Mouse (Mus musculus) liver, embryonic 14.5 days (tissue): ENCODE measurements around the gene Slc25a41. TPM values are rescaled to one million over a fixed set of nuclear protein-coding genes. Genes with fewer than 3 reads are reported as not detected.
"Not testable (repeated sequence)": the region's sequence is repeated elsewhere in the genome, so short reads cannot be mapped to it uniquely, and the experiment has no call there.

Experiments used
- ATAC-seq: fragments of 200-750 bp; cut with Nextera tagmentation; 2 replicates; pipeline ENCODE4 v1.8.0; 2017; ENCODE audit warnings: moderate number of reproducible peaks, mild to moderate bottlenecking, moderate library complexity; ENCODE audit not compliant: insufficient read depth
- DNase-seq, 3 experiments: peaks; one replicate each; pipeline ENCODE4 v3.0.0-alpha.2; 2012 to 2013; ENCODE audit warnings: low read depth in 3 of 3, low spot score in 3 of 3
- H3K27ac ChIP-seq: fragments of 300-500 bp; sonication (generic); 2 replicates; pipeline ENCODE4 v1.5.1; 2014; ENCODE audit warnings: moderate library complexity, mild to moderate bottlenecking, control low read depth, inconsistent platforms
- H3K27me3 ChIP-seq: fragments of 300-500 bp; sonication (generic); 2 replicates; pipeline ENCODE4 v1.6.1; 2014; ENCODE audit warnings: mild to moderate bottlenecking, low read length, moderate library complexity; ENCODE audit not compliant: control insufficient read depth, insufficient read depth
- H3K36me3 ChIP-seq: fragments of 300-500 bp; sonication (generic); replicated peaks from 2 replicates; pipeline ENCODE4 v1.6.1; 2014; ENCODE audit warnings: low read depth; ENCODE audit not compliant: control insufficient read depth, insufficient read depth
- H3K4me1 ChIP-seq, 2 experiments: fragments of 200-500 bp in 1 of 2; fragments of 300-500 bp in 1 of 2; sonication (generic) in 1 of 2; replicated peaks; 2 replicates each; pipeline ENCODE4 v1.6.1; 2012 to 2014; ENCODE audit warnings: antibody characterized with exemption in 1 of 2, inconsistent platforms in 1 of 2, low read length in 1 of 2; ENCODE audit not compliant: control insufficient read depth in 2 of 2, insufficient read depth in 2 of 2
- H3K4me2 ChIP-seq: fragments of 300-500 bp; sonication (generic); 2 replicates; pipeline ENCODE4 v1.6.1; 2014; ENCODE audit warnings: low read depth, mild to moderate bottlenecking, control low read depth, moderate library complexity
- H3K4me3 ChIP-seq, 2 experiments: fragments of 200-500 bp in 1 of 2; fragments of 300-500 bp in 1 of 2; sonication (generic) in 1 of 2; 2 replicates each; pipeline ENCODE4 v1.5.1; 2012 to 2014; ENCODE audit warnings: low read depth in 2 of 2, low read length in 2 of 2, mild to moderate bottlenecking in 2 of 2, control low read depth in 1 of 2, inconsistent platforms in 1 of 2, moderate library complexity in 1 of 2; ENCODE audit not compliant: insufficient read depth in 1 of 2
- H3K9ac ChIP-seq: fragments of 300-500 bp; sonication (generic); replicated peaks from 2 replicates; pipeline ENCODE4 v1.6.1; 2014; ENCODE audit warnings: mild to moderate bottlenecking, control low read depth, moderate library complexity
- H3K9me3 ChIP-seq: fragments of 300-500 bp; sonication (generic); 2 replicates; pipeline ENCODE4 v1.6.1; 2016; ENCODE audit warnings: low read length, mixed read lengths; ENCODE audit not compliant: control insufficient read depth
- CTCF ChIP-seq: IDR thresholded peaks from 2 replicates; pipeline ENCODE4 v1.5.1; 2016; ENCODE audit warnings: antibody characterized with exemption, low read depth, control low read depth
- EP300 ChIP-seq: IDR thresholded peaks from 2 replicates; pipeline ENCODE4 v1.6.1; 2016; ENCODE audit warnings: antibody characterized with exemption, low read depth
- WGBS: fragments of 180-500 bp; shearing (Covaris S2); extraction: QIAGEN DNeasy Blood & Tissue Kit; methylation state at CpG from one replicate; pipeline ENCODE4 v1.1.7; 2014; ENCODE audit not compliant: insufficient replicate concordance; 5-methylcytosine and 5-hydroxymethylcytosine counted together
- polyA plus RNA-seq, 2 experiments: library from polyadenylated mRNA; depleted of rRNA in 1 of 2; stranded (reverse) in 1 of 2; unstranded in 1 of 2; fragments of >200 nt; fragmentation: Nextera tagmentation in 1 of 2; extraction: Ambion mirVana in 1 of 2; gene quantifications; 2 replicates each; pipeline versions ENCODE4 v1.2.1 to v1.2.3; 2012 to 2014

Slc25a41 gene
- polyA plus RNA-seq, 2 experiments, result not detected

DNA sequence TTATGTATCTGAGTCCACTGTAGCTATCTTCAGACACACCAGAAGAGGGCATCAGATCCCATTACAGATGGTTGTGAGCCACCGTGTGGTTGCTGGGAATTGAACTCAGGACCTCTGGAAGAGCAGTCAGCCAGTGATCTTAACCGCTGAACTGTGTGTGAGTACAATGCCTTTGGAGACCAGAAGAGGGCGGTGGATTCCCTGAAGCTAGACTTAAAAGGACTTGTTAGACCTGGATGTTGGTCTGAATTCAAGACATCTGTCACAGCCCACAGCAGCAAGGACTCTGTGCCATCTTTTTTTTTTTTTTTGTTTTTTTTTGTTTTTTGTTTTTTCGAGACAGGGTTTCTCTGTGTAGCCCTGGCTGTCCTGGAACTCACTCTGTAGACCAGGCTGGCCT is 10.2 kb upstream of the Slc25a41 start:
- WGBS, result 52% methylated on average over 4 of the region's 4 CpGs
- not testable (repeated sequence) for ATAC-seq

GRCm38 (mm10) chr17:57048816-57049215 is 7.4 kb upstream of the Slc25a41 start:
- ATAC-seq, result no peak
- H3K4me2 ChIP-seq, result no peak overlapping the region
- H3K27me3 ChIP-seq, result no peaks in the 10 kb centered on the region
- no peaks in the 10 kb centered on the region for H3K36me3 ChIP-seq
- no peak overlapping the region for H3K27ac ChIP-seq
- H3K9ac ChIP-seq, result no peak overlapping the region
- TF ChIP-seq EP300 (no peak), CTCF (no peak)
- no peaks in the 10 kb centered on the region for H3K9me3 ChIP-seq
- no peak for DNase-seq
- H3K4me1 ChIP-seq, result no peaks in the 10 kb centered on the region
- no peak overlapping the region for H3K4me3 ChIP-seq
- 70% methylated on average over 3 of the region's 3 CpGs for WGBS

More for the DNA sequence above, 10.2 kb upstream of the Slc25a41 start:
- H3K9ac ChIP-seq, H3K4me1 ChIP-seq, H3K9me3 ChIP-seq, H3K4me2 ChIP-seq, H3K36me3 ChIP-seq, H3K4me3 ChIP-seq, DNase-seq, H3K27ac ChIP-seq, H3K27me3 ChIP-seq: not testable (repeated sequence)
- peak; percentile 50 for TF ChIP-seq CTCF

GRCm38 (mm10) chr17:57047406-57047805 is 6.0 kb upstream of the Slc25a41 start:
- WGBS, result 38% methylated on average over 5 of the region's 5 CpGs
- ATAC-seq, result no peak

DNA sequence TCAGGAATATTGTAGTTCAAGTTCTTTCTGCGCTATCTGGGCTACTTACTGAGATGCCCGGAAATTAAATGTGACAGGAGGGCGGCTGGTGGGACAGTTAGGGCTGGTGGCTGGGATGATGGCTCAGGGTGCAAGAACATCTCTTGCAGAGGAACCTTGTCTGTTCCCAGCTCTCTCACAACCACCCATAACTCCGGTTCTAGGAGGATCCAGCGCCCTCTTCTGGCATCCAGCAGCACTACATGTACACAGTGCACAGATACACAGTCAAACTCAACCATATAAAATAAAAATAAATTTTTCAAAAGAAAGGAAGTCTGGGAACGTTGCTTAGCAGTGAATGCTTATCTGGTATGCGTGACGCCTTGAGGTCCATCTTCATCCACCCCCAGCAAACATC is 2.5 kb downstream of the Slc25a41 start:
- peak; percentile 61 for TF ChIP-seq CTCF
- TF ChIP-seq EP300, result no peak
- no peak for ATAC-seq
- no peak overlapping the region for H3K4me2 ChIP-seq
- no peaks in the 10 kb centered on the region for H3K27me3 ChIP-seq
- no peaks in the 10 kb centered on the region for H3K9me3 ChIP-seq
- no peak overlapping the region for H3K4me3 ChIP-seq
- H3K36me3 ChIP-seq, result no peaks in the 10 kb centered on the region
- no peak overlapping the region for H3K27ac ChIP-seq
- DNase-seq, result no peak
- H3K9ac ChIP-seq, result no peak overlapping the region
- H3K4me1 ChIP-seq, result no peaks in the 10 kb centered on the region
- WGBS, result 29% methylated on average over 8 of the region's 8 CpGs

More at GRCm38 (mm10) chr17:57047406-57047805, 6.0 kb upstream of the Slc25a41 start:
- no peak overlapping the region for H3K27ac ChIP-seq
- H3K4me3 ChIP-seq, result no peak overlapping the region
- H3K9ac ChIP-seq, result no peak overlapping the region
- no peaks in the 10 kb centered on the region for H3K9me3 ChIP-seq
- no peak overlapping the region for H3K4me2 ChIP-seq
- no peak for DNase-seq
- no peaks in the 10 kb centered on the region for H3K36me3 ChIP-seq
- TF ChIP-seq CTCF, result no peak
- TF ChIP-seq EP300, result no peak
- H3K4me1 ChIP-seq, result no peaks in the 10 kb centered on the region
- no peaks in the 10 kb centered on the region for H3K27me3 ChIP-seq

- 74% methylated on average over 4 of the region's 4 CpGs for WGBS
- TF ChIP-seq CTCF (0 out of 2 replicates have a peak, but pooled peaks have one; percentile 31), EP300 (no peak)
Observed at GRCm38 (mm10) chr17:57032854-57033253, 8.6 kb downstream of the Slc25a41 start.

More at GRCm38 (mm10) chr17:57032854-57033253, 8.6 kb downstream of the Slc25a41 start:
- Histone ChIP-seq H3K4me3 (peak overlapping the region in 1 of 2 experiments; percentile 61; a peak in 2 of 4 replicates), H3K9me3 (no peaks in the 10 kb centered on the region), H3K27me3 (no peaks in the 10 kb centered on the region), H3K9ac (peak overlapping the region; percentile 84; the same call in 1 of the 2 replicates), H3K36me3 (peaks cover 12% of the 10 kb centered on the region), H3K4me2 (peak overlapping the region; percentile 94), H3K4me1 (peaks cover 20 to 21% of the 10 kb centered on the region in 2 experiments), H3K27ac (peak overlapping the region; percentile 88)
- ATAC-seq (no peak), DNase-seq (no peak)
